Mouse (Mus musculus): ENCODE measurements at regions not wholly inside any gene's neighbourhood (a gene's known extent, or its start where the extent isn't known, plus 50 kb on each side); places are given as distances from the start of the nearest gene placed in this dataset.

DNA sequence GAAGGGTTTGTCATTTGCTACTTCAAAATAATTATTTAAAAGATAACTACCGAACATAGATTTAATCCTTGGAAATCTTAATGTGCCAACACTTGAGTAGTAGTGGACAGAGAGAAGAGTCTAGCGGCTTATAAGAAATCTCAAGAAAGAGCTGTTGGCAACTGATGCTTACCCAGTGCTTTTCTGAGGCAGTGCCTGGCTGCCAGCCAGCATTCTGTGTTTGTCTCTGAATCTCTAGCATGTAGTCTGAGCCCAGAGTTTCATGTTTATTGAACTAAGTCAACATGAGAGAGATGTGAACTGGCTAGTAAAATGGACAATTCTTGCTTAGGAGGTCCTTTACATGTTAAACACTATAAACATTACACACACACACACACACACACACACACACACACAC lies 94.3 kb upstream of the Gm11042 start:
- H3K9me3 ChIP-seq (ENCODE audit: low read length): no peaks in the 10 kb centered on the region
- DNase-seq: no peak
- no peaks in the 10 kb centered on the region for H3K27me3 ChIP-seq (ENCODE audit: insufficient read depth, low read length)
- no peaks in the 10 kb centered on the region for H3K4me1 ChIP-seq (ENCODE audit: insufficient read depth)
- no peak overlapping the region for H3K9ac ChIP-seq (replicated peaks)
- no peak overlapping the region for H3K27ac ChIP-seq (ENCODE audit: low read depth)
- H3K4me3 ChIP-seq (ENCODE audit: low read depth, low read length): no peak overlapping the region
- no peak overlapping the region for H3K4me2 ChIP-seq (ENCODE audit: low read depth, low read length)
- H3K36me3 ChIP-seq (replicated peaks; ENCODE audit: insufficient read depth, low read length): no peaks in the 10 kb centered on the region
- TF ChIP-seq EP300 (IDR thresholded peaks at IDR 0.05; ENCODE audit: low read depth) (no peak), CTCF (IDR thresholded peaks at IDR 0.05; ENCODE audit: low read depth) (no peak)
- no peak for ATAC-seq
- 75% methylated on average over 2 of the region's 2 CpGs for WGBS (ENCODE audit: insufficient replicate concordance)

DNA sequence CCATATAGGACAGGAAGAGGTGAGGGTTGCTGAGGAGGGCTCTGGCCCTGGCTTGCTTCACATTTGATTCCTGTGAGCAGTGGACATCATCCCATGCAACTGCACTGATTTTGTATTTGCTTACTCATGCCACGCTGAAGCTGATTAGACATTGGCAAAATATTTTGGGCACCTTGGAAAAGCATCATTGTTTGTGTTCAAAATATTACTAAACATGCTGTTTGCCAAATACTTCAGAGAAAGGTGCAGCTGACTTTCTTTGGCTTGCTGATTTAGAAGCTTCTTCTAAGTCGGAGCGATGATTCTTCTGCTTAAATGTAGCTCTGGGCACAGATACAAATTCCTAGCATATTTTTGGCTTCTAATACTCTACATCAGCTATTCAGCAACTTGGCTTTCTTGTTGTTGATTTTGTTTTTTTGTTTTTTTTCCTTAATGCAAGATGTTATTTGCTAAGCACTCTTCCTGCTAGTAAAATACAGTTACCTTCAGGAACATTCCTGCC lies 91.4 kb upstream of the Gm11042 start:
- no peaks in the 10 kb centered on the region for H3K27me3 ChIP-seq (ENCODE audit: insufficient read depth, low read length)
- TF ChIP-seq CTCF (IDR thresholded peaks at IDR 0.05; ENCODE audit: low read depth): no peak
- no peak for TF ChIP-seq EP300 (IDR thresholded peaks at IDR 0.05; ENCODE audit: low read depth)
- no peak overlapping the region for H3K4me3 ChIP-seq (ENCODE audit: low read depth, low read length)
- WGBS (ENCODE audit: insufficient replicate concordance): 75% methylated on average over 3 of the region's 3 CpGs
- H3K9me3 ChIP-seq (ENCODE audit: low read length): no peaks in the 10 kb centered on the region
- no peak overlapping the region for H3K9ac ChIP-seq (replicated peaks)
- H3K27ac ChIP-seq (ENCODE audit: low read depth): no peak overlapping the region
- DNase-seq (no peak), ATAC-seq (no peak)
- no peaks in the 10 kb centered on the region for H3K4me1 ChIP-seq (ENCODE audit: insufficient read depth)
- no peak overlapping the region for H3K4me2 ChIP-seq (ENCODE audit: low read depth, low read length)
- H3K36me3 ChIP-seq (replicated peaks; ENCODE audit: insufficient read depth, low read length): no peaks in the 10 kb centered on the region

DNA sequence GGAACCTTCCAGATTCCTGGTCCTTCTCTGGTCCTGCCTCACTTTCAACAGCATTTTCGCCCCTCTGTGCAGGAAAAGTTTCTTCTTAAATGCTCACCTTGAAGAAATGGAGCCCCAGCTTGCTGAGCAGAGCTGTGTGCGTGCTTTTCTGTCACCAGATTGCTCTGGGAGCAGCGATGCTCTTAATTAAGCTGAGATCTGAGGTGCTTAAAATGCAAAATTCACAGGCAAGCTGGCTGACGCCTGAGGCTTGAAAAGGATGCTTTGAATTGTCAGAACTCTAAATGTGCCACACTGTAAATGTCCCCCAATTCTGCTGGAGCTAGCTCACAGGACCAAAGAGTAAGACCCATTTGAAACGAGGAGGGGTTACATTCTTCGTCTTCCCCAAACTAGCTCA lies 73.6 kb upstream of the Gm11042 start:
- WGBS (ENCODE audit: insufficient replicate concordance): 60% methylated on average over 6 of the region's 6 CpGs
- TF ChIP-seq CTCF (IDR thresholded peaks at IDR 0.05; ENCODE audit: low read depth) (no peak), EP300 (IDR thresholded peaks at IDR 0.05; ENCODE audit: low read depth) (no peak)
- Histone ChIP-seq H3K36me3 (replicated peaks; ENCODE audit: insufficient read depth, low read length) (no peaks in the 10 kb centered on the region), H3K4me2 (ENCODE audit: low read depth, low read length) (no peak overlapping the region), H3K27ac (ENCODE audit: low read depth) (no peak overlapping the region), H3K9ac (replicated peaks) (no peak overlapping the region), H3K9me3 (ENCODE audit: low read length) (no peaks in the 10 kb centered on the region), H3K4me1 (ENCODE audit: insufficient read depth) (no peaks in the 10 kb centered on the region), H3K27me3 (ENCODE audit: insufficient read depth, low read length) (no peaks in the 10 kb centered on the region), H3K4me3 (ENCODE audit: low read depth, low read length) (no peak overlapping the region)
- ATAC-seq (no peak), DNase-seq (no peak)

All from liver, postnatal 0 days (tissue).